Mouse (Mus musculus) CD4-positive helper T cell, adult 2 months (primary cell): ENCODE measurements around the gene Ephb4.

Experiments used
- DNase-seq: peaks from one replicate; pipeline ENCODE4 v3.0.0-alpha.2; 2012; ENCODE audit warnings: low read depth, missing footprints, low spot score

The Ephb4 gene

DNA sequence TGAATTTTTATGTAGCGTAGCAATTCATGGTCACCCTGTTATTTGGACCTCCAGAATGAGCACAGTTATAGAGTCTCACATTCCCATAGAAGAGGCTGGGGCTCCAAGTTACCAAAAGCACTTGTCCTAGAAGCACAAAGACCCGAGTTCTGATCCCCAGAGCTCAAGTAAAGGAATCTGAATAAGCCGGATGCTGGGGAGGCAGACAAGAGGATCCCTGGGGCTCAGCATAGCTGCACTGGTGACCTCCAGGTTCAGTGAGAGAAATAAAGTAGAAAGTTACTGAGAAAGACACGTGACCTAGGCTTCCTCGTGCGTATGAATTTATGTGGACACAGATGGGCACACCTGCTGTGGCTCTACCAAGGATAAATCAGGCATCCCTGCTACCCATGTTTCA is 14.8 kb upstream of the Ephb4 start:
- no peak for DNase-seq

DNA sequence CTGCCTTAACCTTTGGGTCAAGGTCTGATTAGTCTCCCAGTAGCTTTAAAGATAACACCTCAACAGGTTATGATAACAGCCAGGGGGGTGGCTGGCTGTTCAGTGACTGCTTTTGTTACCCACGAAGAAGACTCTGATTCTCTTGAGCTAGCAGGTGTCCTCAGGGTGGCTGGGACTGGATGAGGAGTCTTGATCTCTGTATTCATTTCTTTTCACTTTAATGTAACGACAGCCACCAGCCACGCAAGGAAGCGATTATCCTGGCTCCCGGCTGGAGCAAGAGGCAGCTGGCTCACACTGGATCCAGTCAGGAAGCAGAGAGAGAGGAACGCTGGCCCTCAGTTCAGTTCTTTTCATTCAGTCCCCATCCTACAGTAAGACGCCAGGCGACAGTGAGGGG is 12.7 kb upstream of the Ephb4 start:
- no peak for DNase-seq

DNA sequence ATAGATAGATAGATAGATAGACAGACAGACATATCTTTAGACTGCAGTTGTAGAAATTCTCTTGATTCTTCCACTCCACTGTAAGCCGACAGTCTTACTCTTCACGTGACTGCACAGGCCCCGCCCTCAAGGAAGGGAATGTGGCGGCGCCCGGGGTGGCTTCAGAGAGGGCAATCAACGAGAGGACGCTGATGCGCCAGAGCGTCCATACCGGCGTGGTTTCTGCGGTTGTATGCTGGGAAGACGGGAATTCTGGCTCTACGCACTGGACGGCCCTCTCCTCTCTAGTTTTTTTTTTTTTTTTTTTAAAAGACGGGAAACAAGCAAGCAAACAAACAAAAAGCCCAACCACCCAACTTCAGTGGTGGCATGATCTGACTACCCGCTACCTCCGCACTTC is 11.7 kb upstream of the Ephb4 start:
- DNase-seq = peak; percentile 72

DNA sequence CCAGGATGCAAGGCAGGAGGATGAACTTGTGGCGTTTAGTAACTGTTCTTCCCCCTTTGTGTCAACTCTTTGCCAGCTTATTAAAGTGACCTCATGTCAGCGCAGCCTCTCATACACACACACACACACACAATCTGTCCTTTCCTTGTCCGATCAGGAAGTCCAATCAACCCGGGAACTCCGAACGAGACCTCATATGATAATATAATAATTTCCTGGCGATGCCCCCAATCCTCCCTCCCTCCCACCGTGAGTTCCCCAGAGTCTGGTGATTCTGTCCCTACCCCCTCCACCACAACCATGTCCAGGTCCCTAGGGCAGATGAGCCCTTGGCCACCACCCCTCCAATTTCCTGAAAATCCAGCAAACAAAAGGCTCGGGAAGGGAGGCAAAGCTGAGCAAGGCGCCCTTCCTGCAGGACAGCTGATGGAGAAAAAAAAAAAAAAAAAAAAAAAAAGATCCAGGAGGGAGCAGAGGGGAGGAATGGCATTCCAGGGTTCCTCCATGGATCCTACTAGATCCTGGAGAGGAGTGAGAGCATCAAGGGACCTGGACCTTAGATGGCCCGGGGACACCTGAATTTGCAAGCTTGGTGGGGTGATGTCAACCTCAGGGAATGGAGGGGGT is 11.1 kb upstream of the Ephb4 start:
- DNase-seq = no peak

DNA sequence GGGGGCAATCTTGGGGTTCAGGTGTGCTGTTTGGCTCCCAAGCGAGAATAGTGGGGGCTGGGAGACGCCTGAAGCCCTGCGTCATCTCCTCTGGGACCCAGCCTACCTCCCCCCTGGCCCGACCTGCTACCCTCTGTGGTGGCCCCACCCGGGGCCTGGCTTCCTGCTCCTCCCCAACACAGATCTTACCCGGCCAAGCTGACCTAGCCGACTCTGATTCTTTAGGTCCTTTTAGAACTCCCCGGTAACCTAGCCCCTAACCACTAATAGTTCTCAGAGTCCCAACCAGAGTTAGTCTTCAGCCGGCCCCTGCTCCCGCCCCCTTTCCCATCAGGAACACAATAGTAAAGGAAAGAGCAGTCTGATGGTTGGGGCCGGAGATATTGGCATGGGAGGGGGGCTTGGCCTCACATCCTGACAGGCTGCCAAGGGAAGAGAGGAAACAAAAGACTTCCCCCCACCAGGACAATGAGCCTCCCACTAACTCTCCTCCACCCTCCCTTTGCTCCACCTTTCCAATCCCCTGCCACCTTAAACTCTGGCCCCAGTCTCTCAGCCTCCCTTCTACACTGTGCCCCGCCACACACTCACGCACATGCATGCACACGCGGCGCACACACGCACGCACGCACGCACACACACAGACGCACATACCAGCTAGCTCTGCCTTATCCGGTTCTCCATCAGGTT is 10.5 kb upstream of the Ephb4 start:
- no peak for DNase-seq

DNA sequence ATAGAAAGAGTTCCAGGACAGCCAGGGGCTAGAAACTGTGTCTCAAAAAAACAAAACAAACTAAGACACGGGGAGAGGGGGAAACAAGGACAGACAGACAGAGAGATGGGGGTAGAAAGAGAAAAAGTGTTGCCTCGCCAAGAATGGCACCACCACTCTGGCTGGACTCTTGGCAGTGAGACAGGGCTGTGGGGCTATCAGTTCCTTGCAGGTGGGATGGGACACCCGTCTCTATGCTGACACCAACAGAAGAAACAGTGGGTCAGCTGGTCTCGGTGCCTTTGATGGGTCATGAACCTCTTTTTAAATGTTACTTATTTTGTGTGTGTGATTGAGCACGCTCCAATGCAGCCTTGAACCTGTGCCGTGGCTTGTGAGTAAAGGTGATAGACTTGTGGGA is 9.7 kb upstream of the Ephb4 start:
- DNase-seq = no peak

DNA sequence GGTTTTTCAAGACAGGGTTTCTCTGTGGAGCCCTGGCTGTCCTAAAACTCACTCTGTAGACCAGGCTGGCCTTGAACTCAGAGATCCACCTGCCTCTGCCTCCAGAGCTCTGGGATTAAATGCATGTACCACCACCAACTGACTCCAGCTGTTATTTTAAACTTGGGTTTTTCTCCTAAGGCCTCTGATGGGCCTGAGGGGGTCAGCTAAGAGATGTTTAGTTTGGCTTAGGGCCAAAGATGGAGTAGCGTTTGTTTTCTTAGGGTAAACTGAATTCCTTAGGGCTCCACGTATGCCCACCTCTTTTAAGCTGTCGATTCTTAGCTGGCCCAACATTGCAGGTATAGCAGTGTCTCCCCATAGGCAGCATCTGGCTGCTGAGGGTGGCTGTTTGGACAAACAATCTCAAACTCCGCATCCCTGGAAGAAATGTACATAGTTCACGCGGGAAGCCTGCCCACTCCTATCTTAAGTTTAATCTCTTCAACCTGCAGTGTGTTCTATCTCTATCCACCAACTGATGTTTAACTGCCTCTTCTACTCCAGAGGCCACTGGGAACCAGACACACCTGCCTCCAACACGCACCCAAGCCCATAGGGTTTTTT is 7.4 kb upstream of the Ephb4 start:
- DNase-seq = no peak

DNA sequence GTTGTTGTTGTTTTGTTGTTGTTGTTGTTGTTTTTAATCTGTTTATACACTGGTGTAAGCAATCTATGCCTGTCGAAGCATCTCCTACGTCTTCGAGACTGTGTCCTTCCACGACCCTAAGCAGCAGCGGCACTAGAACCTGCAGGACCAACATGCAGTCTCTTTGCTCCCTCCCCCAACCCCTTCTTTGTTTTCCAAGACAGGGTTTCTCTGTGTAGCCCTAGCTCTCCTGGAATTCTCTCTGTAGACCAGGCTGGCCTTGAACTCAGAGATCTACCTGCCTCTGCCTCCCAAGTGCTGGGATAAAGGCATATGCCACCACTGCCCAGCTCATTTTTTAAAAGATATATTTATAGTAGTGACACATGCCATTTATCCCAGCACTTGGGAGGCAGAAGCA is 6.5 kb upstream of the Ephb4 start:
- DNase-seq = no peak

DNA sequence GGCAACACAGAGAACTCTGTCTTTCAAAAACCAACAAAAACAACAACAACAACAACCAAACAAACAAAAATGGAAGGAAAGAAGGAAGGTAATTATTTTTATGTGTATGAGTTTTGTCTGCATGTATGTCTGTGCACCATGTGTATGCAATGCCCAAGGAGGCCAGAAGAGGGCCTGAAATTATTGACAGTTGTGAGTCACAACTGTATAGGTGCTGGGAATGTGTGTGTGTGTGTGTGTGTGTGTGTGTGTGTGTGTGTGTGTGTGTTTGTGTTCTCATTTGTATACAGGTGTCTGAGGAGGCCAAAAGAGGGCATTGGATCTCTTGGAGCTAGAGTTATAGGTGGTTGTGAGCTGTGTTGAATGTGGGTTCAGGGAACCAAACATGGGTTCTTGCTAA is 6.0 kb upstream of the Ephb4 start:
- no peak for DNase-seq

DNA sequence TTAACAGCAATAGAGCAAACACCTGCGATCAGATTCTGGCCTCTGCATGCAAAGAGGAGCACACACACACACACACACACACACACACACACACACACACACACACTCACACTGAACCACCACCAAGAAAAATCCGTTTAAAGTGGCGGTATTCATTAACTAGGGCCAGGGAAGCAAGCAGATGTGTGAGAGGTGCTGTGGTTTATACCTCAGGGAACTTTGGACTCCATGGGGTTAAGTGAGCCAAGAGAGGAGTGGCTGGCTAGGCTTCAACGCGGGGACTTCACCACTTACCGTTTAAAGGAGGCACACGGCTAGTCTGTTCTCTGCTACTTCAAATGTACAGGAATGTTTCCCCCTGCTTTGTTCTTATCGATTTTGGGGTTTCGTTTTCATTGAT is 4.1 kb upstream of the Ephb4 start:
- DNase-seq = peak; percentile 46

DNA sequence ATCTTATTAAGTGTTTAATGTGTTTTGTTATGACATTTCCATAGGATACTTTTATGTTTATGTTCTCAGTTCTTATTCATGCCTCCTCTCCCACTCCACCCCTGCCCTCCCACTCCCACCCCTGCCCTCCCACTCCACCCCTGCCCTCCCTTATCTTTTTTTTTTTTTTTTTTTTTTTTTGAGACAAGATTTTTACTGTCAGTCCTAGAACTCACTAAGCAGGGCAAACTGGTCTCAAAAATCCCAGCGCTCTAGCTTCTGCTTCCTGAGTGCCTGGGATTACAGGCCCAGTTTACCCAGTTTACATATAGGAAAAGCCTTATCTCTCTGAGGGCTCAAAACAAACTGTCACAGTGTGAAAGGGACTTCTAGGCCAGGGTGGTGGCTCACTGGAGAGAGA is 3.5 kb upstream of the Ephb4 start:
- DNase-seq = no peak

DNA sequence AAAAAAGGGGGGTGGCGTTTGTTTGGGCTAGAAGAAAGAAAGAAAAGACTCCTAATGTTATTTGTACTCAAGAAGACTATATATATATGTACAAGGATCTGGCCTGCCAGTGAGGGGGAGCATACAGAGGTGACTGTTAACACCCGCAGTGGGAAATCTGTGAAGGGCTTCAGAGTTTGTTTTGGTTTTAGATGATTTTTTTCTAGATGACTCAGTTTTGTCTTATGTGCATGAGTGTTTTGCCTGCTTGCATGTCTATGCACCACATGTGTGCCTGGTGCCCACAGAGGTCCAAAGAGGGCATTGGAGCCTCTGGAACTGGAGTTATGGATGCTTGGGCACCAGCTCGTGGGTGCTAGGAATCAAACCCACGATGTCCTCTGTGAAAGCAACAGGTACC is 2.9 kb upstream of the Ephb4 start:
- DNase-seq = no peak

DNA sequence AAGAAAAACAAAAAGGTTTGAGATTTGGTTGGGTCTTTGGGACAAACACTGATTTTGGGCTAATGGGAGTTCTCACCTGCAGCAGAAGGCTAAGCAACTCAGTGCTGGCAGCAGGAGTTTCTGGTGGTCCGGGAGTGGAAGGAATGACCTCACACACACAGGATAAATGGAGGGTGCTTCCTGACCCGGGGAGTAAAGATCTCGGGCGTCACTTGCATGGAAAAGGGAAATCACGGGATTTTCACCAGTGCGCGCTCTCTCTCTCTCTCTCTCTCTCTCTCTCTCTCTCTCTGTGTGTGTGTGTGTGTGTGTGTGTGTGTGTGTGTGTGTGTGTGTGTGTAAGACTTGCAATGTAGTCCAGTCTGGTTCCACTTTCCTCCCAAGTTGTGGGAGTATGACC is 2.1 kb upstream of the Ephb4 start:
- no peak for DNase-seq

DNA sequence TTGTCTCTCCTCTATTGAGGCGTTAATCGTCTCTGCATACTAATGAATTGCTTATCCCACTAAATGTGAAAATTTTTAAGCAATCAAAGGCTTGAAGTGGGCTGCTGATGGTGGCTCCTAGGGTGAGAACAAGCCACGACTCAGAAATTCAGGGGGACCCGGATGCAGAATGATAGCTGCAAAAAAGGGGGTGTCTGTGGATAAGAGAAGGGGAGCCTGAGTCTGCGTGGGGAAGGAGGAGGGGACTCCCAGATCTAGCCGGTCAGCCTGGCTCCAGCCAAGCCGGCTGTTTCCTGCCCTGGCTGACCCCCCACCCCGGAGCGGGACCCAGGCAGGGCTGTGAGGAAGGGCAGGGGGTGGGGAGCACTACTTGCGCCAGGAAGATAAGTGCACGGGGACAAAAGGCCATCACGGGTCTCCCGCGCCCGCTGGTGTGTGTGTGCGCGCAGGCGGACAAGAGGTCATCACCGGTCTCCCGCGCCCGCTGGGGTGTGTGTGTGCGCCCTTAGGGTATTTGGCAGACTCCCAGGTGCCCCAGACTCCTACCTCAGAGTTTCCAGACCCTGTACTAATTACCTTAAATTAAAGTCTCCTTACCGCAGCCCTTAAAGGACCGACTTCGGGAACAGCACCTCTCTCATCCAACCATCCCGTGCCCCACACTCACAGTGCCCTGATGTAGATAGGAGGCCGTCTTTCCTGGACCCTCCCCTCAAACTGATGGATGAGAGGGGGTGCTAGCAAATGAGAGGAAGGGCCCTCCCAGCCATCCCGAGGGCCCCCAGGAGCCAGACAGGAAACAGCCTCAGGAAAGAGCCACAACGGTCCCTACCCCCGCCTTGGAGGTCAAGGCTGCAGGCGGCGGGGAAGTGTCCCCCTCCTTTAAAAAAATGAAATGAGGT is 1.2 kb upstream of the Ephb4 start:
- no peak for DNase-seq

DNA sequence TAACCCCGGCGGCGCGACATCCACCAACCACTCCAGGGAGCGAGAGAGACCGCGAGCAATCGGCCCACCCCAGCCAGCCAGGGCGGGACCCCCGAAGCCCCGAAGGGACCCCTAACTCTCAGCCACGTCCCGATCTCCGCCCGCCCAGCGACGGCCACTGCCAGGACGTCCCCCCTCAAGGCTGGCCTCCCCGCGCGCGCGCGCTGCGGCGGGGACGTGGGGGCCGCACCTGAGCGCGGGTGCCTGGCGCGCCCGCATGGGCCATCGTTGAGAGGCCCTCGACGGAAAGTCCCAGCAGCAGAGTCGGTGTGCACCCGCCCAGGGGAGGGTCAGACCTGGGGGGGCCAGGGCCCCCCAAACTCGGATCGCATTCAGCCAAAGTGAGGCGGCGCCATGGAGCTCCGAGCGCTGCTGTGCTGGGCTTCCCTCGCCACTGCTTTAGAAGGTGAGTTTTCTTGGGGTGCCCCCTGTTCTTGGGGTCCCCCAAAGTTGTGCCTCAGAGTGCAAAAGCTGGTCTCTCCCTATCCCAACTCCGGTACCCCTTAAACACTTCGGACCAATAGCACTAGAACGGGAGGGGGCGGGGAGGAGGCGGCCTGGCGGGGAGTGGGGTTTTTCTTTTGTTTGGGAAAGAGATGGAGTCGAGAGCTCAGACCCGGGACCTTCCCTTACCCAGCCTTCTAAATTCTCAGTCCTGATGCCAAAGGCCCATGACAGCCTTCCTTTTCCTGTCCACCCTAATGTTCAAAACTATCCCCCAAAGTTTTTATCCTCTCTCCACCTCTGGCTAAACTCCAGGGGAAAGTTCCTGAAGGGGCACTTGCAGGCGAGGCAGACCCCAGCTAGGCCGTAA is 522 bp downstream of the Ephb4 start:
- no peak for DNase-seq

DNA sequence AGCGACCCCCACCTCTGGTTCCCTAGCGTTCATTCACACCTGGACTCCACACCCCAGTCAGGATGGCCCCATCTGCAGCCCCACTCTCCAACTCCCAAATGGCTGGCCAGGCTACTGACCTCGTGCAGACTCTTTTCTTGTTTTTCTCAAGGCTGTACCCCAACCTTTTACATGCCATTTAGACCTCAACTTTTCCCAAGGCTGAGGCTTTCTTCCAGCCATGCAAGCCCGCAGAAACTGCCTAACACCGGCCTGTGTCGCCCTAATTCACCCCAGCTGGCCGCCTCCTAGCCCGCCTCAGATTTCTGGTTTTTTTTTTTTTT is 1.1 kb downstream of the Ephb4 start:
- DNase-seq = no peak

DNA sequence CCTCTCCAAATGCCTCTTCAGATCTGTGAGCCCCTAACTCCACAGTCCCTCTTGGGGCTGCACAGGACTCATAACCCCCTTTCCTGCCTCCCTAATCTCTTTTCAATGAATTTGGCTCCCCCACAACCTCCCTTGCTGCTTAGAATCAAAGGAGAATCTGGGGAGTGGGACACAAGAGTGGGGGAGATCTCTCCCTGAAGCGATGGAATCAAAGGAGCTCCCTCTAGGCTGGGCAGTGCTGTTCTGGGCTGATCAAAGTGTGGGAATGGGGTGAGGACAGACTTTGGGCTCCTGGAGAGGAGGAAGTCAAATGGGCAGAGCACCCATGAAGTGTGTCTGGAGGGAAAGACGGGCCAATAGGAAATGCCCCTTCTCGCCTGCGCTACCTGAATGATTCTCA is 1.5 kb downstream of the Ephb4 start:
- no peak for DNase-seq

DNA sequence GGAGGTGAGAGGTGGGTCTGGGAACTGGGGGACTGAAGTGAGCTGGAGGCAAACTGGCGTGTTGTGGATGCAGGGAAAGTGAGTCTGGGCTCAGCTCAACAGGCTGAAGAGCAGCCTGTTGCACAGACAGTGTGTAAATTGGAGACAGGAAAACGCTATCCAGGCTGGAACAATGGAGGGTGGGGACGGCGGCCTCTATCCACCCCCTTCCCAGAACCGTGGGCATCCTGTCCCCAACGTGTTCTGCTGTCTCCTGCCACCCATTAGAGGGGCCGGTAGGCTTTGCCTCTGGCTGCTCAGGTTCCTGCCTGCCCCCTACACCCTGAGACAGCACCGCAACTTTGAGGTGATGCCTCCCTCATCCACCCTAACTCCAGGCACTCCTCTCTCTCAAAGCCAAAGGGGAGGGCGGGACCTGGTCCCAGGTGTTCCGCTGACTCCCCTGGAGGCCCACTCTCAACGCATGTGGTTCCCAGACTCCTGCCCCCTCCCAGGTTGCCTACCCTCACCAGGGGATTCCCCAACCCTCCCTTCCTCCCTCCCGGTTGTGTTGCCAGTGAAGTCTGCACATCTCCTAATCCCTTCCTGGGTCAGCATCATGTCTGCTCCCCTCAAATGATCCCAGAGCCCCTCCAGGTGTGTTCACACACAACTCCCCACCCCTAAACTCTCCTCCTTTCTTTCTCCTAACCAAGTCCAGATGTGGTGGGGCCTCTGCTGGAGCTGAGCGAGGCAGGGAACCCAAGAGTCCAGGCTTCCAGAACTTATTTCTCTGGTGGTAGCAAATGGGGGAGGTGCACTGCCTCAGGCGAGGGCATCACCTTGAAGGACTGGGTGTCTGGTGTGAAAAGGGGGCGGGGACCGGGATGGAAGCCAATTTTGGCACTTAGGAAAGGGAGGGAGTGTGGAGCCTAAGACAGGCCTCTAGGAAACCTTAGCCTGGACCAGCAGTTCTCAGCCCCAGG is 2.4 kb downstream of the Ephb4 start:
- no peak for DNase-seq

DNA sequence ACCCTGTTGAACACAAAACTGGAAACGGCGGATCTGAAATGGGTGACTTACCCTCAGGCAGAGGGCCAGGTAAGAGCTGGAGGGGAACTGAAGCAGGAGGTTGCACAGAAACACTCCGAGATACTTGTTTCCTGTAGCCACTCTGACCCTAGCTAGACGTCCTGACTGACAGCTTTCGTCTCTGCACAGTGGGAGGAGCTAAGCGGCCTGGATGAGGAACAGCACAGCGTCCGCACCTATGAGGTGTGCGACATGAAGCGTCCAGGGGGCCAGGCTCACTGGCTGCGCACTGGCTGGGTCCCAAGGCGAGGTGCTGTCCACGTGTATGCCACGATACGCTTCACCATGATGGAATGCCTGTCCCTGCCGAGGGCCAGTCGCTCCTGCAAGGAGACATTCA is 4.2 kb downstream of the Ephb4 start:
- no peak for DNase-seq

DNA sequence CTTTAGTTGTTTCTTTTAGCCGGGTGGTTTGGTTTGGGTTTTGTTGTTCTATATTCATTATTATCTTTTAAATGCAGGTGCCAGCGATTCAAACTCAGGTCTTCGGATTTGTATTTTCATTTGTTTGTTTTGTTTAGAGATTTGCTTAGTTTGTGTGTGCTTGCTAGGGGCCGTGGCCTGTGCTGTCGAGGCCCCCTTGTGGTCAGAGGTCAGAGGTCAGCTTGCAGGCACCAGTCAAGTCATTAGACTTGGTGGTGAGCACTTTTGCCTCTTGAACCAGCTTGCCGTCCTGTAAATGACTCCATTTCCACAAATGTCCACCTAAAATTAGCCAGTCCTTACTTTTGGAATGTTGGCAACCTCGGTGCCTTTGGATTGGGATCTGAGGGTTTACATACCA is 8.5 kb downstream of the Ephb4 start:
- DNase-seq = no peak
